Mouse (Mus musculus): ENCODE results near the gene Gm13697. TPM values are rescaled to one million over a fixed set of nuclear protein-coding genes. Genes with fewer than 3 reads are reported as not detected.
"Not testable (repeated sequence)": the region's sequence is repeated elsewhere in the genome, so short reads cannot be mapped to it uniquely, and the experiment has no call there.

The Gm13697 gene
- not detected in 2 replicates for polyA plus RNA-seq (2014; fragmentation: Nextera tagmentation; extraction: Ambion mirVana)

DNA sequence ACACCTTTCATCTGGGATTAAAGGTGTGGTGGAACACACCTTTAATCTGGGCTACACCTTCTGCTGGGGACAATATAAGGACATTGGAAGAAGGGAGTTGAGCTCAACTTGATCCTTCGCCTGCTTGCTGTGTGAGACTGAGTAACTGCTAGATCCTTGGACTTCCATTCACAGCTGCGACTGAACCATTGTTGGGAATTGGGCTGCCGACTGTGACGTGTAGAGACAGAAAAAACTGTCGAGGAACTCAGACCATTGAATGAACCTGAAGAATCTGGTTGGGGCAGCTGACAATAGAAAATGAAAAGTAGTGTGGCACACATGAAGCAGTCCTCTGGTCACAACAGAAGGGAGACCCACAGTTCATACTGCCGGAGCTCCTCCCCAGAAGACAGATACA, at the start of gene Gm13697:
TSS of gene Gm13697 (plus strand) at position 301 of the 400 bp plus-strand sequence.
- not testable (repeated sequence) for H3K4me1 ChIP-seq (replicated peaks; ENCODE audit: control insufficient read depth, insufficient read depth, low read length); H3K36me3 ChIP-seq (ENCODE audit: control insufficient read depth, insufficient read depth, low read length); H3K9ac ChIP-seq (ENCODE audit: low read depth, low read length); DNase-seq (ENCODE audit: low spot score); H3K4me3 ChIP-seq (ENCODE audit: low read depth, low read length); H3K27ac ChIP-seq (ENCODE audit: low read depth, low read length); H3K9me3 ChIP-seq (ENCODE audit: control insufficient read depth, low read length); H3K4me2 ChIP-seq (replicated peaks; ENCODE audit: low read depth, low read length); H3K27me3 ChIP-seq (ENCODE audit: control insufficient read depth, insufficient read depth, low read length); ATAC-seq (ENCODE audit: low FRiP score)
- no CpG with 5 or more reads among the region's 6 CpGs for WGBS

DNA sequence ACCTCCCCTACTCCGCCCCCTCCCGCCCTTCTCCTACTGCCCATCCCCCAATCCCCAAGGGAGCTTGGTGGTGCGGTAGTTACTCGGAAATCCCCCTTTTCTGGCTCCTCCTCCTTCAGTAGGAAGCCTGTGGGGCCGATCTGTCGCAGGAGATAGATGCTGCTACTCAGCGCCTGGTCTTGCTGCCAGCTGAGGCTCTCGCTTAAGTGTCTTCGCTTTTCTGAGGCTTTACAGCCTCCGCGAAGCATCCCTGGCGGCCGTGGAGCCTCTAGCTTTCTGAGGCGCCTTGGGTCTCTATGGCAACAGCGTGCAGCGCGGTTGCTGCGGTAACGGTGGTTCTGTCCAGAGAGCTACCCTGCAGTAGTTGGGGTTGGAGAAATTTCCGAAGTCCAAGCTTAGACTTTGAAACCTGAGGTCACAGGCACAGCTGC, 43.6 kb upstream of the Gm13697 start, which contains the start of gene Zswim2:
TSS of gene Zswim2 (minus strand) at position 298 of the 431 bp plus-strand sequence.
- DNase-seq (ENCODE audit: low spot score) (peak; percentile 88), ATAC-seq (ENCODE audit: low FRiP score) (peak; percentile 98)
- Histone ChIP-seq H3K4me1 (replicated peaks; ENCODE audit: control insufficient read depth, insufficient read depth, low read length) (no peaks in the 10 kb centered on the region), H3K4me3 (ENCODE audit: low read depth, low read length) (peak within 1 kb of the TSS; percentile 21), H3K9me3 (ENCODE audit: control insufficient read depth, low read length) (no peaks in the 10 kb centered on the region), H3K27me3 (ENCODE audit: control insufficient read depth, insufficient read depth, low read length) (no peaks in the 10 kb centered on the region), H3K4me2 (replicated peaks; ENCODE audit: low read depth, low read length) (peak within 1 kb of the TSS; percentile 43), H3K27ac (ENCODE audit: low read depth, low read length) (no peak within 1 kb of the TSS), H3K9ac (ENCODE audit: low read depth, low read length) (no peak within 1 kb of the TSS), H3K36me3 (ENCODE audit: control insufficient read depth, insufficient read depth, low read length) (no peaks in the 10 kb centered on the region)
- under 1% methylated on average over 20 of the region's 20 CpGs for WGBS

DNA sequence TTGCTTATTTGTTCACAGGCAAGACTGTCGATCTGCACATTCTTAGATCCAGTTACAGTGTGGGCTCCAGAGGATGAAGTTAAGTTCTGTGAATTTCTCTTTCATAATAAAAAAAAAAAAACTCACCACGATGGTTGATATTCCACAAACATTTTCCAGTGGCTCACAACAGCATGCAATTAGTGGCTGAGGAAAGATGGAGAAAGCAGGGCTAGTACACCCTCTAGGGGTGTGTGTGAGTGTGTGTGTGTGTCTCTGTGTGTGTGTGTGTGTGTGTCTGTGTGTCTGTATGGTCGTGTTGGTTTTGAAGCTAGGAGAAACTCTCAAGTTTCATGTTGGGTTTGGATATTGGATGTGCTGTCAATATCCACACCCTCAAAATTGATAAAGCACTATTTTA, 43.2 kb upstream of the Gm13697 start:
- H3K36me3 ChIP-seq (ENCODE audit: control insufficient read depth, insufficient read depth, low read length) = no peaks in the 10 kb centered on the region
- no peak overlapping the region for H3K27ac ChIP-seq (ENCODE audit: low read depth, low read length)
- DNase-seq (ENCODE audit: low spot score) (no peak), ATAC-seq (ENCODE audit: low FRiP score) (peak; percentile 72)
- H3K4me1 ChIP-seq (replicated peaks; ENCODE audit: control insufficient read depth, insufficient read depth, low read length) = no peaks in the 10 kb centered on the region
- no peak overlapping the region for H3K4me3 ChIP-seq (ENCODE audit: low read depth, low read length)
- H3K4me2 ChIP-seq (replicated peaks; ENCODE audit: low read depth, low read length) = peak overlapping the region; percentile 43
- 50% methylated on average over 3 of the region's 3 CpGs for WGBS
- H3K9ac ChIP-seq (ENCODE audit: low read depth, low read length) = no peak overlapping the region
- no peaks in the 10 kb centered on the region for H3K9me3 ChIP-seq (ENCODE audit: control insufficient read depth, low read length)
- H3K27me3 ChIP-seq (ENCODE audit: control insufficient read depth, insufficient read depth, low read length) = no peaks in the 10 kb centered on the region

DNA sequence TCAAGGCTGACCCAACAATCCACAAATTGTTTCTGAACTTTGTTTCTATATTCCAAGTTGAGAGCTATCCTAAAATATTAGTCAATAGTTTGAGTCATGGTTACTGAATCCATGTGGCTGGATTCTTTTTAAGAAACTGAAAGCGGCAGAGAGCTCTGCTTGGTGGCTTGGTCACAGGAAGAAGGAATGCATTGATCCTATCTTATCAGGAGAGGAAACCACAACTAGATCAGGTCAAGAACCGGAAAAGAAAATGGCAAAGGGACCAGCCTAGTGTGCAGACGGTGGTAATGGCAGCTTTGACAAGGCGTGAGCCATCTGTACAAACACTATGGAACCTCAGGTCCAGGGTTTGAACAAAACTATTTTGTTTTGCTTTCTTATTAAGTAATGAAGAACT, 42.8 kb upstream of the Gm13697 start:
- no peak overlapping the region for H3K9ac ChIP-seq (ENCODE audit: low read depth, low read length)
- no peak overlapping the region for H3K4me2 ChIP-seq (replicated peaks; ENCODE audit: low read depth, low read length)
- DNase-seq (ENCODE audit: low spot score) (no peak), ATAC-seq (ENCODE audit: low FRiP score) (no peak)
- H3K36me3 ChIP-seq (ENCODE audit: control insufficient read depth, insufficient read depth, low read length) = no peaks in the 10 kb centered on the region
- H3K9me3 ChIP-seq (ENCODE audit: control insufficient read depth, low read length) = no peaks in the 10 kb centered on the region
- no peak overlapping the region for H3K27ac ChIP-seq (ENCODE audit: low read depth, low read length)
- H3K27me3 ChIP-seq (ENCODE audit: control insufficient read depth, insufficient read depth, low read length) = no peaks in the 10 kb centered on the region
- H3K4me3 ChIP-seq (ENCODE audit: low read depth, low read length) = no peak overlapping the region
- no peaks in the 10 kb centered on the region for H3K4me1 ChIP-seq (replicated peaks; ENCODE audit: control insufficient read depth, insufficient read depth, low read length)
- WGBS = 75% methylated on average over 4 of the region's 4 CpGs

DNA sequence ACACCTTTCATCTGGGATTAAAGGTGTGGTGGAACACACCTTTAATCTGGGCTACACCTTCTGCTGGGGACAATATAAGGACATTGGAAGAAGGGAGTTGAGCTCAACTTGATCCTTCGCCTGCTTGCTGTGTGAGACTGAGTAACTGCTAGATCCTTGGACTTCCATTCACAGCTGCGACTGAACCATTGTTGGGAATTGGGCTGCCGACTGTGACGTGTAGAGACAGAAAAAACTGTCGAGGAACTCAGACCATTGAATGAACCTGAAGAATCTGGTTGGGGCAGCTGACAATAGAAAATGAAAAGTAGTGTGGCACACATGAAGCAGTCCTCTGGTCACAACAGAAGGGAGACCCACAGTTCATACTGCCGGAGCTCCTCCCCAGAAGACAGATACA, 29.1 kb upstream of the Gm13697 start, which contains the start of gene Gm13698:
TSS of gene Gm13698 (plus strand) at position 301 of the 400 bp plus-strand sequence.
- no CpG with 5 or more reads among the region's 6 CpGs for WGBS
- H3K9ac ChIP-seq (ENCODE audit: low read depth, low read length) = not testable (repeated sequence)

DNA sequence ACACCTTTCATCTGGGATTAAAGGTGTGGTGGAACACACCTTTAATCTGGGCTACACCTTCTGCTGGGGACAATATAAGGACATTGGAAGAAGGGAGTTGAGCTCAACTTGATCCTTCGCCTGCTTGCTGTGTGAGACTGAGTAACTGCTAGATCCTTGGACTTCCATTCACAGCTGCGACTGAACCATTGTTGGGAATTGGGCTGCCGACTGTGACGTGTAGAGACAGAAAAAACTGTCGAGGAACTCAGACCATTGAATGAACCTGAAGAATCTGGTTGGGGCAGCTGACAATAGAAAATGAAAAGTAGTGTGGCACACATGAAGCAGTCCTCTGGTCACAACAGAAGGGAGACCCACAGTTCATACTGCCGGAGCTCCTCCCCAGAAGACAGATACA, 23.3 kb upstream of the Gm13697 start, which contains the start of gene Gm13693:
TSS of gene Gm13693 (plus strand) at position 301 of the 400 bp plus-strand sequence.
- ATAC-seq (ENCODE audit: low FRiP score); H3K4me3 ChIP-seq (ENCODE audit: low read depth, low read length); H3K27ac ChIP-seq (ENCODE audit: low read depth, low read length); H3K4me2 ChIP-seq (replicated peaks; ENCODE audit: low read depth, low read length); H3K9ac ChIP-seq (ENCODE audit: low read depth, low read length); DNase-seq (ENCODE audit: low spot score); H3K36me3 ChIP-seq (ENCODE audit: control insufficient read depth, insufficient read depth, low read length); H3K4me1 ChIP-seq (replicated peaks; ENCODE audit: control insufficient read depth, insufficient read depth, low read length); H3K9me3 ChIP-seq (ENCODE audit: control insufficient read depth, low read length); H3K27me3 ChIP-seq (ENCODE audit: control insufficient read depth, insufficient read depth, low read length): not testable (repeated sequence)
- WGBS = no CpG with 5 or more reads among the region's 6 CpGs

More for the DNA sequence above, 29.1 kb upstream of the Gm13697 start, which contains the start of gene Gm13698:
- H3K36me3 ChIP-seq (ENCODE audit: control insufficient read depth, insufficient read depth, low read length); DNase-seq (ENCODE audit: low spot score); H3K27me3 ChIP-seq (ENCODE audit: control insufficient read depth, insufficient read depth, low read length); ATAC-seq (ENCODE audit: low FRiP score); H3K9me3 ChIP-seq (ENCODE audit: control insufficient read depth, low read length); H3K4me1 ChIP-seq (replicated peaks; ENCODE audit: control insufficient read depth, insufficient read depth, low read length); H3K4me2 ChIP-seq (replicated peaks; ENCODE audit: low read depth, low read length); H3K4me3 ChIP-seq (ENCODE audit: low read depth, low read length); H3K27ac ChIP-seq (ENCODE audit: low read depth, low read length): not testable (repeated sequence)

DNA sequence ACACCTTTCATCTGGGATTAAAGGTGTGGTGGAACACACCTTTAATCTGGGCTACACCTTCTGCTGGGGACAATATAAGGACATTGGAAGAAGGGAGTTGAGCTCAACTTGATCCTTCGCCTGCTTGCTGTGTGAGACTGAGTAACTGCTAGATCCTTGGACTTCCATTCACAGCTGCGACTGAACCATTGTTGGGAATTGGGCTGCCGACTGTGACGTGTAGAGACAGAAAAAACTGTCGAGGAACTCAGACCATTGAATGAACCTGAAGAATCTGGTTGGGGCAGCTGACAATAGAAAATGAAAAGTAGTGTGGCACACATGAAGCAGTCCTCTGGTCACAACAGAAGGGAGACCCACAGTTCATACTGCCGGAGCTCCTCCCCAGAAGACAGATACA, 17.5 kb upstream of the Gm13697 start, which contains the start of gene Gm13695:
TSS of gene Gm13695 (plus strand) at position 301 of the 400 bp plus-strand sequence.
- H3K36me3 ChIP-seq (ENCODE audit: control insufficient read depth, insufficient read depth, low read length) = not testable (repeated sequence)

DNA sequence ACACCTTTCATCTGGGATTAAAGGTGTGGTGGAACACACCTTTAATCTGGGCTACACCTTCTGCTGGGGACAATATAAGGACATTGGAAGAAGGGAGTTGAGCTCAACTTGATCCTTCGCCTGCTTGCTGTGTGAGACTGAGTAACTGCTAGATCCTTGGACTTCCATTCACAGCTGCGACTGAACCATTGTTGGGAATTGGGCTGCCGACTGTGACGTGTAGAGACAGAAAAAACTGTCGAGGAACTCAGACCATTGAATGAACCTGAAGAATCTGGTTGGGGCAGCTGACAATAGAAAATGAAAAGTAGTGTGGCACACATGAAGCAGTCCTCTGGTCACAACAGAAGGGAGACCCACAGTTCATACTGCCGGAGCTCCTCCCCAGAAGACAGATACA, 11.7 kb upstream of the Gm13697 start, which contains the start of gene Gm13696:
TSS of gene Gm13696 (plus strand) at position 301 of the 400 bp plus-strand sequence.
- not testable (repeated sequence) for H3K4me3 ChIP-seq (ENCODE audit: low read depth, low read length); DNase-seq (ENCODE audit: low spot score); H3K4me2 ChIP-seq (replicated peaks; ENCODE audit: low read depth, low read length); H3K36me3 ChIP-seq (ENCODE audit: control insufficient read depth, insufficient read depth, low read length); H3K27ac ChIP-seq (ENCODE audit: low read depth, low read length); H3K9me3 ChIP-seq (ENCODE audit: control insufficient read depth, low read length); ATAC-seq (ENCODE audit: low FRiP score); H3K9ac ChIP-seq (ENCODE audit: low read depth, low read length); H3K4me1 ChIP-seq (replicated peaks; ENCODE audit: control insufficient read depth, insufficient read depth, low read length); H3K27me3 ChIP-seq (ENCODE audit: control insufficient read depth, insufficient read depth, low read length)
- no CpG with 5 or more reads among the region's 6 CpGs for WGBS

More for the DNA sequence above, 17.5 kb upstream of the Gm13697 start, which contains the start of gene Gm13695:
- no CpG with 5 or more reads among the region's 6 CpGs for WGBS
- not testable (repeated sequence) for H3K4me3 ChIP-seq (ENCODE audit: low read depth, low read length); H3K27ac ChIP-seq (ENCODE audit: low read depth, low read length); H3K9ac ChIP-seq (ENCODE audit: low read depth, low read length); DNase-seq (ENCODE audit: low spot score); H3K4me2 ChIP-seq (replicated peaks; ENCODE audit: low read depth, low read length); H3K27me3 ChIP-seq (ENCODE audit: control insufficient read depth, insufficient read depth, low read length); ATAC-seq (ENCODE audit: low FRiP score); H3K9me3 ChIP-seq (ENCODE audit: control insufficient read depth, low read length); H3K4me1 ChIP-seq (replicated peaks; ENCODE audit: control insufficient read depth, insufficient read depth, low read length)

- H3K27me3 ChIP-seq (ENCODE audit: control insufficient read depth, insufficient read depth, low read length); H3K9ac ChIP-seq (ENCODE audit: low read depth, low read length); H3K4me1 ChIP-seq (replicated peaks; ENCODE audit: control insufficient read depth, insufficient read depth, low read length); H3K36me3 ChIP-seq (ENCODE audit: control insufficient read depth, insufficient read depth, low read length); H3K27ac ChIP-seq (ENCODE audit: low read depth, low read length); H3K9me3 ChIP-seq (ENCODE audit: control insufficient read depth, low read length); H3K4me2 ChIP-seq (replicated peaks; ENCODE audit: low read depth, low read length); DNase-seq (ENCODE audit: low spot score); ATAC-seq (ENCODE audit: low FRiP score); H3K4me3 ChIP-seq (ENCODE audit: low read depth, low read length): not testable (repeated sequence)
- no CpG with 5 or more reads among the region's 6 CpGs for WGBS
Measured at GRCm38 (mm10) chr2:83978633-83979032, 5.9 kb upstream of the Gm13697 start, which contains the start of gene Gm13694. Gene Gm13694, plus strand, starts transcription at chr2:83978933.
